Mouse (Mus musculus) ZHBTc4 (cell line): ENCODE measurements at regions not wholly inside any gene's neighbourhood (a gene's known extent, or its start where the extent isn't known, plus 50 kb on each side); places are given as distances from the start of the nearest gene placed in this dataset.

Source experiments
- DNase-seq: peaks from one replicate; pipeline ENCODE4 v3.0.0-alpha.2; 2011; ENCODE audit warnings: low read depth, low spot score

- no peak for DNase-seq
These were observed 73.4 kb upstream of the Medag start for GRCm38 (mm10) chr5:149338016-149338696.

DNA sequence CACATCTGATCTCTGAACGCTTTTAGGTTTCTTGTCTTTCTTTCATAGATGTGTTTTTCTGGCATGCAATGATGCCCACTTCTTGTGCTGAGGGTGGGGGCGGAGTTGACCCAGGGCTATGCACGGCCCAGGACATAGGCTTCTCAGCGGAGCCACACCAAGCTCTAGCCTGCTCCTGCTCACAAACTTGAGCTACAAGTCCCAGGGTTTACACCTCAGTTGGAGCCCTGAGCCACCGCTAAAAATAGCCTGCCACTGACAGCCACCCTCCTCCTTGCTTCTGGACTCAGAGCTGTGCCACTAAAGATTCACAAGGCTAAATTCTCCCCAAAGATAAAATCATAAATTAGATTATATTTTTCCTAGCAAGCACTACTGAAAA, 72.9 kb upstream of the Medag start:
- DNase-seq: no peak

DNA sequence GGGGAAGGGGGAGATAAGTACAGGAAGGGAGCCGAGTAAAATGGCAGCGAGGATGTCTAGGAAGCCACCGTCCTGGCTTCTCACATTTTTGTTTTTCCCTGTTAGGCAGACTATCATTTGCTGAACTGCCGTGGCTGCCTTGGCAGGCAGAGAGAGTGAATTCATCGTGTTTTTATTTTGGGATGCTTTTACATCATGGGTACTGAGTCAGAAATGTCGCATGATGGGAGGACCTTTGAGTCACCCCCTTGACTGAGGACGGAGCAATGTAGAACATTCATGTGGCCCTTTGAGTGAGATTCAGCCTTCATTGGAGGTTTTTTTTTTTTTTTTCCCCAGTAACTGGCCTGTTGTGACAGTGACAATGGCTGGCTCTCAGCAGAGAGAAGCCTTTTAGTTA, 71.2 kb upstream of the Medag start:
- DNase-seq: no peak

DNA sequence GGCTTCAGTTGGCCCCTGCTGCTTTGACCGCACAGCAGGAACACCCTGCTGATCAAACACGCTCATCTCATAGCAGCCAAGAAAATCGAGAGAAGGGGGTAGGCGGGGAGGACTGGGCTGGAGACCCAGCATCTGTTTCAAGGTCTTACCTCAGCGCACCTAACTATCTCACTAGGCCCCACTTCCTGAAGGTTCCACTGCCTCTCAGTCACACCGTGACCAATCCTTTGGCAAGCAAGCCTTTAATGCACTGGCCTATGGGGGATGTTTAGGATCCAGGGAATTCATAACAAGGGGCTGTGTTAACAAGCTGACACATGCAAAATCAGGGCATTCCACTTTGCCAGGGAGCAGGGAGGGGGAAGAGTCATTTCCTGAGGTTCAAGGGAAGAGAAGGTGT, 70.1 kb upstream of the Medag start:
- no peak for DNase-seq

- DNase-seq: peak; percentile 69
These were observed 67.7 kb upstream of the Medag start for GRCm38 (mm10) chr5:149343610-149344527.

GRCm38 (mm10) chr5:149344528-149344855, 67.1 kb upstream of the Medag start:
- no peak for DNase-seq

- no peak for DNase-seq
These were observed 66.4 kb upstream of the Medag start for GRCm38 (mm10) chr5:149345161-149345560.

GRCm38 (mm10) chr5:149349685-149350084, 61.9 kb upstream of the Medag start:
- no peak for DNase-seq

GRCm38 (mm10) chr5:149353039-149353655, 58.4 kb upstream of the Medag start:
- peak; percentile 91 for DNase-seq

DNA sequence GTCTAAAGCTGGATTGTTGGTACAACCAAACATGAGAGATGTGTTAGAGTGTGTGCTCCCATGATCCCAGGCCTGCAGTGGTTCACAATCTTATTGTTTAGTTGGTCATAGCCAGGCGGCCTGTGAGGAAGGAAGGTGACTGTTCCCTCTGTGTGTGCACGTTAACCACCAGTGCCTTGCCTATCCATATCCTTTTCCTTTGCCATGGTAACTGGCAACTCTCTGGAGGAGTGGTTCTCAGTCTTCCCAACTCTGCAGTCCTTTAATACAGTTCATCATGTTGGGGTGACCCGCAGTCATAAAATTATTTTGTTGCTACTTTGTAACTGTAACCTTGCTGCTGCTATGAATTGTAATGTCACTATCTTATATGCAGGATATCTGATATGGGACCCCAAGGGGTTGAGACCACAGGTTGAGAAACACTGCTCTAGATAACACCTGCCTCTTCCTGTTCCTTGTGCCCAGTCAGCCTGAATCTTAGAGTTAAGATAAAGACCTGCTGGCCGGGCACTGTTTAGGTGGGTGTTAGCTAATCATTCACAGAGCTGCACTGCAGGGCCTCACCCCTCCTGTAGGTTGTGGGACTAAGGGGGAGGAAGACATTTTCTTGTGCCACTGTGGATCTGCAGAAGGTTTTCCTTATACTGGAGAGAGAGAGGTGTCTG, 57.0 kb upstream of the Medag start:
- DNase-seq: no peak

GRCm38 (mm10) chr5:149355131-149355530, 56.4 kb upstream of the Medag start:
- no peak for DNase-seq

GRCm38 (mm10) chr5:149356970-149357369, 54.6 kb upstream of the Medag start:
- peak; percentile 79 for DNase-seq
